Mouse (Mus musculus) c-Kit-positive CD71-negative TER-119-negative erythroid progenitor cells, embryonic 14.5 days (primary cell): ENCODE results near the gene Ank3.

Experiments
- DNase-seq: peaks from one replicate; pipeline ENCODE4 v3.0.0-alpha.2; 2013; ENCODE audit warnings: low read depth

Ank3 gene

DNA sequence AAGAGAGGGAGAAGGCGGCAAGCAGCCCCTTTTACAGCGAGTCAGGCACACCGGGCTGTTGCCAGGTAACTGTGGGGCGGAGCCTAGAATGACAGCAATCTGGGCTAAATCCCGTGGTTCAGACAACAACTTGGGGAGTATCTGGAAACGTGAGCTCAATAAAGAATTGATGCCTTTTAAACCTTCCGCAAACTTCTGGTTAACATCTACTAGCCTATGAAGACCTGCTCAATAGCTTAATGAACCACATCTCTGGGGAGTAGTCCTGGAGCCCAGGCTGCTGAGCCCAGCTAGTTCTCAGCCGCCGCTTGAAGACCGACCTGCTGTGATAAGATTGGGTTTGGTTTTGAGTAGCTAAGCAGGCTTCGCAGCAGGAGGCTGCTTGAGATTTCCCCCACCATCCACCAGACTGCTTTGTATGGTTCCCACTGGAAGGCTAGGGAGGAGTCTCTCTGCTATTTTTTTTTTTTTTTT lies 175.7 kb downstream of the Ank3 start:
- DNase-seq, result no peak

DNA sequence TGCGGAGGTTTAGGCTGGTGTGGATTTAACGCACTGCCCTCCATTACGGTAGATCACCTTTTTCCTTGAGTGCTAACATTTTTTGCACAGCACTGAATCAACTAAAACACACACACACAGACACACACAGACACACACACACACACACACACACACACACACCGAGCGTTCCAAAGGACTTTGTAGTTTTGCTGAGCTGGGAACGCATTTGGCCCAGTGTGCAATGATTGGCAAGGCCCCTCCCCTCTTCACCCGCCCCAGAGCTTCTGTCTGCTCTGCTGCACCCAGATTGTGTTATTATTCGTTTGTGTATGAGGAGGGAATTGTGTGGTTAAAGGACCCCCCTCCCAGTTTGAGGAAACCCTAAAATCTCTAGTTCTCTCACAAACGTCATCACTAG lies 176.3 kb downstream of the Ank3 start:
- no peak for DNase-seq

DNA sequence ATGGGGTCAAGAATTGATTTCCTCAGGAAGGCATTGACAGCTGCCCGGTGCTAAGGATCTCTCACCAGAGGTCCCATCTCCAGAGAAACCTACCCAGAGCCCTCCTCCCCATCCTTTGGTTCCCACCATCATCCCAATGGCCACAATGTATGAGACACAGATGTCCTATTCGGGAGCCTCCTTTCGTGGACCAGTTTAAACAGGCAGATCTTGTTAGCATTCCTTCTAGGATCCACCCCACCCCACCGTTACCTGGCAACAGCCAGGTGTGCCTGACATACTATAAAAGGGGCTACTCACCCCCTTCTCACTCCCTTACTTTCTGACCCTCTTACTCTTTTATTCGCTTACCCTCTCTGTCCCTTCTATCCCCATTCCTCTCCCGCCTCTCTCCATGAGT lies 176.9 kb downstream of the Ank3 start:
- no peak for DNase-seq

DNA sequence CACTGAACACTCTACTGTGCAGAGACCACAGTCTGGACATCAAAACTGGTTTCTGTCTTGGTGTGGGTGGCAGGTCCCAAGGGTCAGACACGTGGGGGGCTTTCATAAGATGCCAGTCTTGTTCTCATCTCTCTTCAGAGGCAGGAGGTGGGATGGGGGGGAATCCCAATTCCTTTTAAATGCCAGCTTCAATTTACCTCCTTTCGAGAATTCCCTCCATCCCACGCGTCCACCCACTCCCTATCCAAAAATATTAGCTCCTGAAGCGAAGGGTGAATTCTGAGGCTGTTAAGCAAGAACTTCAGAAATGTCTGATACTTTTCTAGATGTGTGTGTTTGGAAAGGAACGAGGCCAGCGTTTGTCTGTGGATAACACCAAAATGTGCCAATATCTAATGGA lies 177.7 kb downstream of the Ank3 start:
- DNase-seq, result no peak

DNA sequence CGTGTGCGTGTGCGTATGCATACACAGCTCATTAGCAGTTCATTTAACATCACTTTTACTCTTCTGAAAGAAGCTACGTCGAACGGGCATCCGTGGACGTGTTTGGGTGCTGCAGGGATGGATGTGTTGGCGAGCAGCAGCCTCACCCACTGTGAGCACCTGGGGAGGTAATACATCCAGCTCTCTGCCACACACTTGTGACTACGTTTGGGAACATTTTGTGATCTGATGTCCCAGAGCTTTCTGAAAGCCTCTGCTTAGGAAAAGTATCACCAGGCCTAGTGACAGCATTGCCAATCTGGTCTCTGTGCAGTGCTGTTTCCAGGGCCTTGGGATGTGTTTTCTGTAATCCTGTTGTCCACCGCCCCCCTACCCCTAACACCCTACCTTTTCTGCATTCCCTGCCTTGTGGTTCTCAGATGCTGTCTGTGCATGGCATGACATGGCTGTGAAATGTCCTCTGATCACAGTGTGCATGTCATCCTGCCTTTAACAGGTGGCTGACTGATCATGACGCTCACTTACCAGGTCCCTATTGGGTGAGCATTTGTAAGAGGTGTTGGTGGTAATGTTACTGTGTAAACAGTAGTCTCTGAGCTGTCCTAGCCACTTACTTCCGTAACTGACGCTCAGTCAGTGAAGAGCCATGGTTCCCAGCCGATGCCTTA lies 178.6 kb downstream of the Ank3 start:
- no peak for DNase-seq

DNA sequence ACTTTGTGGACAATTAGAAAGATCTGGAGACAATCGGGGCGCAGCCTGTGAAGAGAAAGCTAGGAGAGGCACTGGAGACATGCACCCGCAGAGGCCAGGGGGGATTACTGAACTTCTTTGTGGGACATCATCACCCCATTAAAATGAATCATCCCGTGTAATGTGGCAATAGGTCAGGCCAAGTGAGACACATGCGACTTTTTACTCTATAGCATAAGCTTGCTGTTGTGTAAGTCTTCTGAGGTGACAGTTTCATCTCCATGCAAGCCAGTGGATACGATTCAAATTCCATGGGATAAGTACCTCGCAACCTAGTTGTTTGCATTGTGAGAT lies 179.1 kb downstream of the Ank3 start:
- DNase-seq, result no peak

DNA sequence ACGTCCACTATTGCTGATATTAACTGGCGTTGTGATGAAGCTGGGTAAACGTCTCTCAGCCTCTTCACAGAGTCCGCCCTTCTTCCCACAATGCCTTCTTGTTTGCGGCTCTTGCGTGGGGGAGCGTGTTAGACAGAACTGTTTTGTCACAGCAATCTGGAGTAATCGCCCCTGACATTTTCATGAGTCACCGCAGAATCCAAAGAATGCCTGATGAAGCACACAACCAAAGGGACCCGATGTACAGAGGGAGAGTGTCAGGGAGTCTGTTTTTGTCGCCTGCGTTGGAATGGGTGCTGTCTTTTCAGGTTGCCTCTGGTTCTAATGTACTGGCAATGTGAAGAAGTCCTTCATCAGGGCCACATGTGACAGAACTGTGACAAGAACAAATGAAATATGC lies 181.0 kb downstream of the Ank3 start:
- no peak for DNase-seq

DNA sequence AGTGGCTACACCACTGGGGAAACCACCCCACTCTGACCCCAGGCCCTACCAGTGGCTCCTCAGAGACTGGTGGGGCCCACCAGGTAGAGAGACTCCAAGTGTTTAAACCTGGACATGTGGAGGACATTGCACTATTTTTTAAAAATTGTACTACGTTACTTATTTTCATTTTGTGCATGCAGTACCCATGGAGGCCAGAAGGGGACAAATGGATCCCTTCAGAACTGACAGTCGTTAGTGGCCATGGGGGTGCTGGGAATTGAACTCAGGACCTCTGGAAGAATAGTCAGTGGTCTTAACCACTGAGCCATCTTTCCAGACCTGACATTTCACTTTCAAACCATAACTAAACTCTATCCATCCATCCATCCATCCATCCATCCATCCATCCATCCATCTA lies 183.0 kb downstream of the Ank3 start:
- no peak for DNase-seq

DNA sequence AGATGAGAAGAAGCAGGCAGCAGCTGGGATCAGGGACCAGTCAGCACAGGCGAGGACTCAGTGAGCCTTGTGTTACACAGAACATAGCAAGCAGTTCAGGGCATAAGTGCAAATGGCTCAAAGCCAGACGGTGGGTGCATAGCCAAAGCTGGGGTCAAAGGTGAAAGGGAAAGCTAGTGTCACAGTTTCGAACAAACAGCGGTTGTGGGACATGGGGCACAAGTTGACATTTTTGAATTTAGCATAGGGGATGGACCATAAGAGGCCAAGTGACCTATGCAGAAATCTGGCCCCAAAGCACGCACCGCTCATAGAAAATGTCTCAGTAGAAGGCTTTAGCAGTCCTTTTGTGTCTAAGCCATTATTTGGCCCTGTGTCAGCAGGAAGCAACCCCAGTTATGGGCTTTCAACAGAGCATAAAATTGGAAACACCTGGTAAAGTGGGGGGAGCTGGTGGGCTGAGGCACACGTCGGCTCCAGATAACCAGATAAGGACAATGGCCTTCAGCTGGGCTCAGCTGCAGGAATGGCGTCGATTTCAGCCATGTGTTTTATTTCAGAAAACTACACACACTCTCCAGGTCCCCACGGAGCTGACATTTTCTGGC lies 185.4 kb downstream of the Ank3 start:
- DNase-seq, result no peak

DNA sequence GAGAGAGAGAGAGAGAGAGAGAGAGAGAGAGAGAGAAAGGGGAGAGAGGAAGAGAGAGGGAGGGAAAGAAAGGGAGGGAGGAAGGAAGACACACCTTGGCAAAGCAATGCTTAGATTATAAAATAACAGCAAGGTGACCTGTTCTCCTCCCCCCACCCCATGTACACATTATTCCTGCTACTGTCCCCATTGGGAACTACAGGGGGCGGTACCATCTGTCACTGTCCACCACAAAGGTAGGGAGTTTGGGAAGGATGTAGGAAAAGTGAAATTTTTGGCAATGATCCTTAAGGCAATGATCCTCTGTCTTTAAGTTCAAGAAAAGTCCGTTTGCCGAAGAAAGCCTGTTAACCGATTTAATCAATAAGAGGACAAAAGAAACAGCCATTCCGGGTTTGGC lies 186.0 kb downstream of the Ank3 start:
- DNase-seq, result no peak

DNA sequence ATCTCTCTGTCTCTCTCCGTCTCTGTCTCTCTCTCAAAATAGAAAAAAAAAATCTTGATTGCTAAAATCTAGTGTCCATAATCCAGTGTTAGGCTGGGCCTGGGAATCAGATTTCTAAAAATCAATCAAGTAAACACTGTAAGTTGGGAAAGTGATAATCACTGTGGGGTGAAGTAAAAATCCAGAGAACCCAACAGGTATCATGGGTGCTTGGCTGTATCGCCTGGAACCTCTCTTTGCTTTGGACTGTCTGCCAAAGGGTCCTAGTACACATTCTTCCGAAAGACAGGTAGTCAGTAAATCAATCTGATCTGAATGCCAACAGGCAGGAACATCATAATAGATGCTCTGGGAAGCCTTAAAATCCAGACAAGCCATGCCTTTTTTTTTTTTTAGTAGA lies 186.7 kb downstream of the Ank3 start:
- no peak for DNase-seq

DNA sequence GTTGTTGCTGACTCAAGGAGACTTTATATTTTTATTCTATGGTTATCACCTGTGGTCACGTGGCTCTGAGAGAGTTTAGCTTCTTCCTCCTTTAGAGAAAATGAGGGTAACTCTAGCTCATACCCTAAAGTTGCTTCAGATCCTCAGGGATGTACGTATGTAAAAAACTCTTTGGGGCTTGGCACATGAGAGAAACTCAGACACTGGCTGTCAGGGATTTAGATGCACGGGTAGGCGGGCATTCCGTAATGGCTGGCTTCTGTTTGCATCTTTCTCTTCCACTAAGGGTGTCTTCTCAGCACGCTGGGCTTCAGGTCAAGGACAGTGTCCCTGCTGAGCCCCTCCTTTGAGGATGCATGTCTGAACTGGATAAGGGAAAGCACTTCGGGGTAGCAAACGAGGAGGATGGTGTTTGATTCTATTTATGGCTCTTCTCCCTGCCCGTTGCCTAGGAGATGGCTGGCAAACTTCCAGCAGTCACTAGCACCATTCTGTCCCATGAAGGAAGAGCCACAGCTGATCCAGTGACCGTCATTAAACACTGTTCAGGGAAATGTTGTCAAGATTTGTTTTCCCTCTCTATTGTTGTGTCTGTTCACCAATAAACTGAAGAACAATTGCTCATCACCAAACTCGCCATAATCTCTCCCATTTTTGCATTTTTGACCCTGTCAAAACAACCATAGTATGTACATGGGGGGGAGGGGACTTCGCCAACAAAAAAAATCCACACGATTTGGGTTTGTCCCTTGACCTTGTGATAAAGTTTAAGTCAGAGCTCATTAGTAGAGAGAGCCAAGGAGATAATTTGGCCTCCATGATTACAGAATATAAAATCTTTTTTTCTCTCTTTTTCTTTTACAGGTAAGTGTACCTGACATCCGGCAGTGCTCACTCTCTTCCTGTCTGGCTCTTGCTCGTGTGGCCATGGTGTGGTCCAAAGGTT lies 195.9 kb downstream of the Ank3 start:
- no peak for DNase-seq

DNA sequence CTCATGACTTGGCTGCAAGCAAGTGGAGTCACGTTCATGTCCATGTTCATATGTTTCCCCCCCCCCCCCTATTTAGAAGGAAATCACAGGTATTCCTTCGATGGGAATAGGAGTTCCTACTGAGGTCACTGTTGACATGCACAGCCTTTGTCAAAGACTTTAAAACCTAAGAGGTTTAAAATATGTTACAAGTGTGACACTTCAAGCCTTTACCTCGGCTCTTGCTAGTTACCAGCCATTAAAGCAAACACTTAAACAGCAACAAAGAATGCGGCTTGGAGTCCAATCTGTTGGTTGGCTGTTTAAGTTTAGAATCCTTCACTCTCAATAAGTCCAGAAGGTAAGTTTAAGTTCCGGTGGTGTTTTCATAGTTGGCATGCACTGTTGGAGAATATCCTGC lies 196.9 kb downstream of the Ank3 start:
- DNase-seq, result no peak

DNA sequence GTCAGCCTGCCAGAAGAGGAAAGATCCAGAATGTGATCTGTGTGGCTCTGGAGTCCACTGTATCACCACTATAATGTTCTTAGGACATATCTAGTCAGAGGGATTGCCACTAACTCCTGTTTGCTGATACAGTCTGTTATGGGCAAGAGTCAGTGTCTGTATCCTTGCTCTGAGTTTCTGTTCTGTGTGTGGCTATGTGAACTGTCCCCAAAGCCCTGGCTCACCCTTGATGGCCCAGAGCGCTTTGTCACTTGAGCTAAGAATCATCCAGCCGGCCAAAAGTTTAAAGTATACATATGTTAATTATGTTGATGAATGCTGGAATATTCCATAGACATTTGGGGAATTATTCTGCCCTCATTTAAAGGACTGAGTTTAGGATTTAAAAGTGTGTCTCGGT lies 202.9 kb downstream of the Ank3 start:
- no peak for DNase-seq

DNA sequence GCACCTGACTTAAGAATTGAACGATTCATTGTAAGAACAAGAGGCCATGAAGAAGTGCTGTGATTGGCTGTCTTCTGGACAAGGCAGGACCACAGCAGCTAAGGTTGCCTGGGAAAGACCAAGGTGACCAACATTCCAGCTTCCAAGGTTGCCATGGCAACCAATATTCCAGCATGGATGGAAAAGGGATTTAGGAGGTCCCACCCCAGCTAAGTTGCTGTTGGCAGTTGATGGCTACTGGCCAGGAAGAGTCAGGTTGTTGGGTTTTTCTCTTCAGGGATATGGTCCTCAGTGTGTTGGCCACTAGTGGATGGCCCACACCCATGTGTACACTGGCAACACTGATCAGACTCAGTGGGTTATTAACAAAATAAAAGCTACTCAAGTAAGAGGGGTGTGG lies 204.1 kb downstream of the Ank3 start:
- no peak for DNase-seq

DNA sequence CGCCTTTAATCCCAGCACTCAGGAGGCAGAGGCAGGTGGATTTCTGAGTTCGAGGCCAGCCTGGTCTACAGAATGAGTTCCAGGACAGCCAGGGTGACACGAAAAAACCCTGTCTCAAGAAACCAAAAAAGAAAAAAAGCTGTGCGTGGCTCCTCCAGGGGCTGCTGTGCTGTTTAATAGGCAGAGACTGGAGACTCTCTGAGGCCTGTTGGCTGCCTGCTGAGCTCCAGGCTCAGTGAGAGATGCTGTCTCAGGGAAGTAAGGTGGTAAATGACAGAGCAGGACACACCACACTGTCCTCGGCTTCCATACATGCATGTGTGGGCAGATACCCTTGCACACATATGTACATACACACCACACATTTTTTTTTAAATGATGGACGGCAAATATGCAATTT lies 206.0 kb downstream of the Ank3 start:
- DNase-seq, result no peak

DNA sequence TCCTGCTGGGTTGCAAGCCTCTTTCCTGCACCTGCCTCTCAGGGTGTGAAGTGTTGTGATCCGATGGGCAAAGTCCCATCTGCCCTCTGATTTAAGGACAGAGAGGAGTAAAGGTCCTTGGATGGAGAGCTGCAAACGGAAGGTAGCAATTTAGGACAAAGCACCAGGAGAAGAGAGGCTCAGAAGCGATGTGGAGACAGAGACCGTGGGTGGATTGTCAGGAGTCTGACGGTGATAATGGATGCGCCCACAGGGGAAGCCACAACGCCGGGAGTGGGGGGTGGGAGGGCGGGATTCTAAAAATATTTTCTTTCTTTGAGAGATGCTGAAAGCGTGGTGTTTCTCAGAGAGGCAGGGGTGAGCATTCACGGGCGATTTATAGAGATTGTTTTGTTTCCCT lies 206.6 kb downstream of the Ank3 start:
- no peak for DNase-seq

DNA sequence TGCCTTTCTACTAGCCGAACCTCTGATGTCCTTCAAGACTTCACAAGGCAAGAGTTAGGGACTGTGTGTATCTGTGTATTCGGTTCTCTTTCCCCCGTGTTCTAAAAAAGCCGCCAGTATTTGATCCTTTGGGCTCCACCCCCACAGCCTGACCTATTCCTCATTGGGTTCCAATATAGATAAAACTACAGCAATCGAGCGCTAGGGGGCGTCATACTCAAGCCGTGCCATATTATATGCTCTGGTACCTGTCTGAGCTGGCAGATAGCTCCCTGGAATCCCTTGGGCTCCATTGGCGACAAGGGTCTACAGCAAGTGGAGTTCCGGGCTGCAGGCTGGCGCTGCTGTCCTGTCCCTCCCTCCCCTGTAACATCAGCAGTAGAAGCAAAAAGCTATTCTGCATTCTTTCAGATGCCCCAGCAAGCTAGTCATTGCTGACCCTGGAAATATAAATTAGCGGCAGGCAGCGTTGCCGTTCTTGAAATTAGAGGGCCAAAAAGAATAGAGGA lies 209.1 kb downstream of the Ank3 start:
- DNase-seq, result no peak

DNA sequence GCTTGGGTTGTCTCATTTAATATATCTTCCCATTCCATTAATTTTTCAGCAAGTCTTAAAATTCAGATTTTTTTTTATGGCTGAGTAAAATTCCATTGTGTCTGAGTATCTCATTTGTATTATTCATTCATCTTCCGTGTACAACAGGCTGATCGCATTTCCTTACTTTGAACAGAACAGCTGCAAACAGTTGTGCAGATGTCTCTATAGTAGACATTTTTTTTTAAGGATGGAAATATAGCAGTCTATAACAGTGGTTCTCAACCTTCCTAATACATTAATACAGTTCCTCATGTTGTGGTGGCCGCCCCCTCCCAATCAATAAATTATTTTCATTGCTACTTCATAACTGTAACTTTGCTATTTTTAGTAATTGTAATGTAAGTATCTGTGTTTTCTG lies 212.7 kb downstream of the Ank3 start:
- no peak for DNase-seq

DNA sequence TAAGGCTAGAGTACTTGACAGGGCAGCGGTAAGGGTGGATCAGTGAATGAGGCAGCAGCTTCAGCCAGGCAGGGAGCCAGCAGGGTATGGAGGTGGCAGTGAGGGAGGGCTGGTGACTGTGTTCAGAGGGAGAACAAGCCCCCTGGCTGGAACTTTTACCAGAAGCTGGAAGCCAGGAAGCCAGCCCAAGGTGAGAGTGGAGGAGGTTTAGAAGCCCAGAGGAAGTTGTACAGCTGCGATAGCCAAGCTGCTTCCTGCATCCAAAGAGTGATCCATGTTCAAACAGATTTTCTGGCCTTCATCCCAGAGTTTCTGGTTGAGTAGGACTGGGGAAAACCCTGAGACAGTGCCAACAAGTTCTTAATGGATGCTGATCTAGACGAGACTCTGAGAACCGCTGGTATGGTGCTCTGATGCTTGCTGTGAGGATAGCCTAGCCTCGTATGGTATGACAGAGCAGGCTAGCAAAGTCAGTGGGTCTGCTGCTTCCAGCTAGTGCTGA lies 213.3 kb downstream of the Ank3 start:
- no peak for DNase-seq

DNA sequence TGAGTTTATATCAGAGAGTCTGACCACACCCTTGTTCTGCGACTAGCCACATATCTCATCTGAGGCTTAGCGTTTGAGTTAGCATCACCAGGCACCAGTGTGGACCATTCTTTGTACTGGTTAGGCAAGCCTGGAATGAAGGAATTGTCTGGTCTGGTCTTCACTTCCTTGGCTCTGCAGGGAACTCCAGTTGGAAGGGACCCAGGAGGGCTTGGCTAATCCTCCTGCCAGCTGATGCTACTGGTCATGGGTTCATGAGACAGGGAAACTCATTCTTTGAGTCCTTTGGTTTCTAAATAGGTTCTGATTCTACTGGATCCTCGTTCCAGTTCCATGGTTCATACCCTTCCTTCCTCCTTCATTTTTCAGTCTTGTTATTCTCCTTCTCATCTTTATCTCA lies 218.4 kb downstream of the Ank3 start:
- DNase-seq, result no peak

DNA sequence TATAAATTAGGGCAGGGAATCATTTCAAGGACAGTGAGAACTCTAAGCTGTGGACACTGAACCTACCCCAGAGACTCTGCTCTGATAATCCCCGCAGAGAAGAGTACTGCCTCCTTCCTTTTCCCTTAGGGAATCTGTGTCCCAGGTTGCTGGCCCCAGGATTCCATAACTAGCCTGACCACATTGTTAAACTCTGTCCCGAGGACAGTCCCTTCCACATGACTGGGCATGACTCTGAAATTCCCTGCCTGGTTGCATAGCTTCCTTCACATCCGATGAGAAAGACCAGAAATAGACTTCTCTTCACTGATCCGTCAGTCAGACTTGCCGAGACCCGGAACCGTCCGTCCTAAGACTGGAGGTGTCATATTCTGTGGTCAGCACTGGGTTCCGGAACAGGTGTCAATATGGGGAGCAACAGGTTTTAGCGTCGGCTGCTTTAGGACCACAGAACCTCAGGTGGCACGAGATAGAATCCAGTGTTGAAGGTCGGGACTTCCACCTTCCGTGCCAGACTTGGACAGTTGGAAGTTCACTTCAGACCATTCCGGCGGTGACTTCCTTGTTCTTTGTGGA lies 219.1 kb downstream of the Ank3 start:
- DNase-seq, result no peak
